Mouse (Mus musculus): ENCODE data around the gene Fgfr2. TPM values are rescaled to one million over a fixed set of nuclear protein-coding genes. Genes with fewer than 3 reads are reported as not detected.
A peak's percentile ranks its signal among the peaks of the same experiment; 100 is the strongest.

Fgfr2 gene
- polyA plus RNA-seq, 1 experiment from 2014 or later, result 20.3 TPM

- Histone ChIP-seq H3K9ac (ENCODE audit: low read length) (no peak overlapping the region), H3K4me3 (ENCODE audit: low read length) (peak overlapping the region; percentile 43), H3K36me3 (ENCODE audit: control insufficient read depth, insufficient read depth) (no peaks in the 10 kb centered on the region), H3K9me3 (replicated peaks; ENCODE audit: control insufficient read depth, low read length) (no peaks in the 10 kb centered on the region), H3K4me2 (ENCODE audit: low read depth, low read length) (peak overlapping the region; percentile 67), H3K27ac (ENCODE audit: low read length) (no peak overlapping the region), H3K4me1 (ENCODE audit: control insufficient read depth, insufficient read depth, low read length) (peaks cover 17% of the 10 kb centered on the region), H3K27me3 (ENCODE audit: control insufficient read depth, insufficient read depth, low read length) (peaks cover 85% of the 10 kb centered on the region)
- 2% methylated on average over 41 of the region's 41 CpGs for WGBS
- ATAC-seq (replicated peaks; ENCODE audit: extremely low read depth, insufficient read depth, low FRiP score), result no peak
Observed at GRCm38 (mm10) chr7:131541184-131542114, 1581.7 kb downstream of the Fgfr2 start.

- WGBS, result 1% methylated on average over 7 of the region's 7 CpGs
- H3K4me2 ChIP-seq (ENCODE audit: low read depth, low read length), result no peak overlapping the region
- peaks cover 17% of the 10 kb centered on the region for H3K4me1 ChIP-seq (ENCODE audit: control insufficient read depth, insufficient read depth, low read length)
- no peaks in the 10 kb centered on the region for H3K36me3 ChIP-seq (ENCODE audit: control insufficient read depth, insufficient read depth)
- H3K27ac ChIP-seq (ENCODE audit: low read length), result no peak overlapping the region
- H3K9me3 ChIP-seq (replicated peaks; ENCODE audit: control insufficient read depth, low read length), result no peaks in the 10 kb centered on the region
- no peak overlapping the region for H3K4me3 ChIP-seq (ENCODE audit: low read length)
- no peak overlapping the region for H3K9ac ChIP-seq (ENCODE audit: low read length)
- H3K27me3 ChIP-seq (ENCODE audit: control insufficient read depth, insufficient read depth, low read length), result peaks cover 73% of the 10 kb centered on the region
- no peak for ATAC-seq (replicated peaks; ENCODE audit: extremely low read depth, insufficient read depth, low FRiP score)
Observed at GRCm38 (mm10) chr7:131539979-131540378, 1583.2 kb downstream of the Fgfr2 start.

- Histone ChIP-seq H3K9ac (ENCODE audit: low read length) (no peak overlapping the region), H3K27ac (ENCODE audit: low read length) (no peak overlapping the region), H3K9me3 (replicated peaks; ENCODE audit: control insufficient read depth, low read length) (no peaks in the 10 kb centered on the region), H3K27me3 (ENCODE audit: control insufficient read depth, insufficient read depth, low read length) (no peaks in the 10 kb centered on the region), H3K4me2 (ENCODE audit: low read depth, low read length) (no peak overlapping the region), H3K4me1 (ENCODE audit: control insufficient read depth, insufficient read depth, low read length) (no peaks in the 10 kb centered on the region), H3K36me3 (ENCODE audit: control insufficient read depth, insufficient read depth) (no peaks in the 10 kb centered on the region), H3K4me3 (ENCODE audit: low read length) (no peak overlapping the region)
- WGBS, result 64% methylated on average over 2 of the region's 2 CpGs
- no peak for ATAC-seq (replicated peaks; ENCODE audit: extremely low read depth, insufficient read depth, low FRiP score)
Observed at GRCm38 (mm10) chr7:131503739-131504138, 1619.4 kb downstream of the Fgfr2 start.

- Histone ChIP-seq H3K4me3 (ENCODE audit: low read length) (no peak overlapping the region), H3K36me3 (ENCODE audit: control insufficient read depth, insufficient read depth) (no peaks in the 10 kb centered on the region), H3K9me3 (replicated peaks; ENCODE audit: control insufficient read depth, low read length) (no peaks in the 10 kb centered on the region), H3K27ac (ENCODE audit: low read length) (no peak overlapping the region), H3K4me1 (ENCODE audit: control insufficient read depth, insufficient read depth, low read length) (no peaks in the 10 kb centered on the region), H3K9ac (ENCODE audit: low read length) (no peak overlapping the region), H3K27me3 (ENCODE audit: control insufficient read depth, insufficient read depth, low read length) (no peaks in the 10 kb centered on the region), H3K4me2 (ENCODE audit: low read depth, low read length) (no peak overlapping the region)
- ATAC-seq (replicated peaks; ENCODE audit: extremely low read depth, insufficient read depth, low FRiP score), result no peak
- WGBS, result 87% methylated on average over 5 of the region's 5 CpGs
Observed at GRCm38 (mm10) chr7:131478403-131478802, 1644.7 kb downstream of the Fgfr2 start.

GRCm38 (mm10) chr7:131477140-131477539, 1646.0 kb downstream of the Fgfr2 start:
- H3K36me3 ChIP-seq (ENCODE audit: control insufficient read depth, insufficient read depth), result no peaks in the 10 kb centered on the region
- WGBS, result 53% methylated on average over 8 of the region's 8 CpGs
- H3K9me3 ChIP-seq (replicated peaks; ENCODE audit: control insufficient read depth, low read length), result no peaks in the 10 kb centered on the region
- H3K4me2 ChIP-seq (ENCODE audit: low read depth, low read length), result no peak overlapping the region
- H3K9ac ChIP-seq (ENCODE audit: low read length), result no peak overlapping the region
- H3K27ac ChIP-seq (ENCODE audit: low read length), result no peak overlapping the region
- no peak overlapping the region for H3K4me3 ChIP-seq (ENCODE audit: low read length)
- H3K27me3 ChIP-seq (ENCODE audit: control insufficient read depth, insufficient read depth, low read length), result no peaks in the 10 kb centered on the region
- H3K4me1 ChIP-seq (ENCODE audit: control insufficient read depth, insufficient read depth, low read length), result no peaks in the 10 kb centered on the region
- ATAC-seq (replicated peaks; ENCODE audit: extremely low read depth, insufficient read depth, low FRiP score), result no peak

GRCm38 (mm10) chr7:131471551-131471950, 1651.6 kb downstream of the Fgfr2 start:
- peaks cover 5% of the 10 kb centered on the region for H3K9me3 ChIP-seq (replicated peaks; ENCODE audit: control insufficient read depth, low read length)
- H3K4me3 ChIP-seq (ENCODE audit: low read length), result no peak overlapping the region
- no peak overlapping the region for H3K4me2 ChIP-seq (ENCODE audit: low read depth, low read length)
- no peaks in the 10 kb centered on the region for H3K4me1 ChIP-seq (ENCODE audit: control insufficient read depth, insufficient read depth, low read length)
- no peak overlapping the region for H3K27ac ChIP-seq (ENCODE audit: low read length)
- no peaks in the 10 kb centered on the region for H3K36me3 ChIP-seq (ENCODE audit: control insufficient read depth, insufficient read depth)
- no peak for ATAC-seq (replicated peaks; ENCODE audit: extremely low read depth, insufficient read depth, low FRiP score)
- H3K9ac ChIP-seq (ENCODE audit: low read length), result no peak overlapping the region
- H3K27me3 ChIP-seq (ENCODE audit: control insufficient read depth, insufficient read depth, low read length), result no peaks in the 10 kb centered on the region
- 77% methylated on average over 5 of the region's 5 CpGs for WGBS

- WGBS, result 66% methylated on average over 3 of the region's 3 CpGs
- no peaks in the 10 kb centered on the region for H3K4me1 ChIP-seq (ENCODE audit: control insufficient read depth, insufficient read depth, low read length)
- H3K9ac ChIP-seq (ENCODE audit: low read length), result no peak overlapping the region
- H3K36me3 ChIP-seq (ENCODE audit: control insufficient read depth, insufficient read depth), result no peaks in the 10 kb centered on the region
- H3K4me2 ChIP-seq (ENCODE audit: low read depth, low read length), result no peak overlapping the region
- H3K27ac ChIP-seq (ENCODE audit: low read length), result no peak overlapping the region
- H3K4me3 ChIP-seq (ENCODE audit: low read length), result no peak overlapping the region
- ATAC-seq (replicated peaks; ENCODE audit: extremely low read depth, insufficient read depth, low FRiP score), result no peak
- H3K27me3 ChIP-seq (ENCODE audit: control insufficient read depth, insufficient read depth, low read length), result no peaks in the 10 kb centered on the region
- H3K9me3 ChIP-seq (replicated peaks; ENCODE audit: control insufficient read depth, low read length), result peaks cover 5% of the 10 kb centered on the region
Observed at GRCm38 (mm10) chr7:131469506-131469905, 1653.6 kb downstream of the Fgfr2 start.

GRCm38 (mm10) chr7:131467312-131467711, 1655.8 kb downstream of the Fgfr2 start:
- ATAC-seq (replicated peaks; ENCODE audit: extremely low read depth, insufficient read depth, low FRiP score), result no peak

GRCm38 (mm10) chr7:131465735-131466134, 1657.4 kb downstream of the Fgfr2 start:
- no peak overlapping the region for H3K4me2 ChIP-seq (ENCODE audit: low read depth, low read length)
- ATAC-seq (replicated peaks; ENCODE audit: extremely low read depth, insufficient read depth, low FRiP score), result no peak
- 60% methylated on average over 3 of the region's 3 CpGs for WGBS
- H3K27ac ChIP-seq (ENCODE audit: low read length), result no peak overlapping the region
- no peak overlapping the region for H3K9ac ChIP-seq (ENCODE audit: low read length)
- H3K4me3 ChIP-seq (ENCODE audit: low read length), result no peak overlapping the region
- no peaks in the 10 kb centered on the region for H3K27me3 ChIP-seq (ENCODE audit: control insufficient read depth, insufficient read depth, low read length)
- peaks cover 5% of the 10 kb centered on the region for H3K9me3 ChIP-seq (replicated peaks; ENCODE audit: control insufficient read depth, low read length)
- no peaks in the 10 kb centered on the region for H3K4me1 ChIP-seq (ENCODE audit: control insufficient read depth, insufficient read depth, low read length)
- no peaks in the 10 kb centered on the region for H3K36me3 ChIP-seq (ENCODE audit: control insufficient read depth, insufficient read depth)

More at GRCm38 (mm10) chr7:131467312-131467711, 1655.8 kb downstream of the Fgfr2 start:
- H3K27me3 ChIP-seq (ENCODE audit: control insufficient read depth, insufficient read depth, low read length), result no peaks in the 10 kb centered on the region
- H3K27ac ChIP-seq (ENCODE audit: low read length), result no peak overlapping the region
- 65% methylated on average over 3 of the region's 3 CpGs for WGBS
- no peaks in the 10 kb centered on the region for H3K36me3 ChIP-seq (ENCODE audit: control insufficient read depth, insufficient read depth)
- H3K4me1 ChIP-seq (ENCODE audit: control insufficient read depth, insufficient read depth, low read length), result no peaks in the 10 kb centered on the region
- no peak overlapping the region for H3K4me2 ChIP-seq (ENCODE audit: low read depth, low read length)
- no peak overlapping the region for H3K9ac ChIP-seq (ENCODE audit: low read length)
- H3K4me3 ChIP-seq (ENCODE audit: low read length), result no peak overlapping the region
- peaks cover 5% of the 10 kb centered on the region for H3K9me3 ChIP-seq (replicated peaks; ENCODE audit: control insufficient read depth, low read length)
